Mouse (Mus musculus) CD4-positive naive resting alpha-beta T cell, adult 57 days (primary cell): ENCODE data around the gene Olfr448. TPM values are rescaled to one million over a fixed set of nuclear protein-coding genes. Genes with fewer than 3 reads are reported as not detected.

Source experiments
- total RNA-seq: library from RNA; stranded (reverse); gene quantifications from one replicate; pipeline ENCODE4 v1.2.4, GENCODE M21; 2023

The Olfr448 gene
- not detected for total RNA-seq

DNA sequence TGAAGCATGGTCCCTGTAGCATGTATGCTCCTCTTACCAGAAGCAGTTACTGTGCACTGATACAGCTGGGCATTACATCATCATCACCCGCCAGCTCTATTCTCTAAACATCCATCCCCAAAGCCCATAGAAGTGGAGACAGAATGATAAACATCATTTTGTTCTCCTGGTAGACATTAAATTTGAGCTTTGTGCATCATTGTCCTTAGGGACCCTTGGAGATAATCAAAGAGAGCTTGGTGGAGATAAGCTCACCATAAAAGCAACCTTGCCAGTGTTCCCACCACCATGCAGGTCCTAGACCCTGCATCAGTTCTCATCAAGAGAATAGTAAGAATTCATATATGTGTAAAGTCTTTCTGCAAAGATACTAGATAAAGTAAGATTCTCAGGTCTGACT lies at the start of gene Olfr448:
Gene Olfr448, plus strand, starts transcription at position 301 of the 400 bp plus-strand sequence.

DNA sequence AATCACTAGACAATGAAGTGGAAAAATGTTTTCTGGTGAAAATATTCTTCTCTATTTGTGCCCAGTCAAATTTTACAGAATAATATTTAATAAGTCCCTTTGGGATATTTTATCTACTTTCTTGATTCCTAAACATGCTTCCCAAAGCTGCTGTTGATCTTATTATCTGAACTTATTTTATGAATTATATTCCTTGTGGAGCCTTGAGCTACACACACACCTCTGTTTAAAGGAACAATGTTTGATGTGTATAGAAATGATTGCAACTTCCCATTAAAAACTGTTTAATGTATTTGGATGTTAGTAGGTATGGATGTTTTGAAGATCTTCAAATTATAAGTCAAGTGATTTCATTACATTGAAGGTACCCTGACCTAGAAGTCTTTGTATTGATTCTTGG lies 18.3 kb downstream of the Olfr448 start, which contains the start of gene Olfr447:
Gene Olfr447, plus strand, starts transcription at position 301 of the 400 bp plus-strand sequence.

DNA sequence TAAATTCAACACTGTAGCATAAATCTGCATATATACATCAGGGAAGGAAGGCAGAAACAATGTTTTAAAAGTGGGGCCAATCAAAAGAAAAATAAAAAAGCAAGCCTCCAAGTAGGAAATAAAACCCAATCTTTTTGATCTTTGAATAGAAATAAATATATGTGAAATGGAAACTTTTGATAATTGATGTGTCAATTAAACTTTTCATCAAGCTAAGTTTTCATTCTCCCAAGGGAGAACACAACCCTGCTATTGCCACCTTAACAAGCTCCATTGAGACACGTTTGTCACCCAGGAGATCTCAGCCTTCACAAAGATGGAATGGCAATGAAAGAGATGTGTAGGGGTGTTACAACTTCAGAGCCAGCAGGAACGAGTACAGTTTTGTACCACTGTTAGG lies 30.8 kb downstream of the Olfr448 start, which contains the start of gene Olfr446:
Gene Olfr446, plus strand, starts transcription at position 301 of the 400 bp plus-strand sequence.

Other genes with a start within 250 kb of the Olfr448 start
- gene Tcaf2, start 245.2 kb upstream of the Olfr448 start, total RNA-seq: 0.35 TPM
- gene Tcaf1, start 180.4 kb upstream of the Olfr448 start, total RNA-seq: not detected
- gene Olfr453, start 151.1 kb upstream of the Olfr448 start, total RNA-seq: not detected
- not detected for gene Olfr38, start 134.0 kb upstream of the Olfr448 start, total RNA-seq
- not detected for gene Olfr452, start 105.3 kb upstream of the Olfr448 start, total RNA-seq
- gene Olfr450, start 78.5 kb upstream of the Olfr448 start, total RNA-seq: not detected
- not detected for gene Olfr449, start 56.1 kb upstream of the Olfr448 start, total RNA-seq
- gene Olfr447, start 18.4 kb downstream of the Olfr448 start, total RNA-seq: not detected
- not detected for gene Olfr446, start 30.9 kb downstream of the Olfr448 start, total RNA-seq
- not detected for gene Olfr444, start 58.6 kb downstream of the Olfr448 start, total RNA-seq
- gene Olfr441, start 215.9 kb downstream of the Olfr448 start, total RNA-seq: not detected